Mouse (Mus musculus): Measurements from ENCODE around the gene Fgfrl1. TPM values are rescaled to one million over a fixed set of nuclear protein-coding genes. Genes with fewer than 3 reads are reported as not detected.

Gene Fgfrl1
- polyA plus RNA-seq, 1 experiment from 2014 or later, result 32.7 TPM

- peaks cover 4% of the 10 kb centered on the region; the same call in 1 of the 2 replicates for H3K4me1 ChIP-seq (ENCODE audit: control insufficient read depth, insufficient read depth, low read length)
- H3K27ac ChIP-seq (ENCODE audit: low read depth, low read length), result no peak overlapping the region
- H3K9ac ChIP-seq (ENCODE audit: low read depth, low read length), result no peak overlapping the region
- no peaks in the 10 kb centered on the region for H3K36me3 ChIP-seq (ENCODE audit: control insufficient read depth, insufficient read depth, low read length)
- 50% methylated on average over 6 of the region's 6 CpGs for WGBS
- no peak overlapping the region for H3K4me2 ChIP-seq (replicated peaks; ENCODE audit: low read depth, low read length)
- H3K4me3 ChIP-seq (ENCODE audit: low read length), result no peak overlapping the region
- no peak for ATAC-seq (ENCODE audit: low FRiP score, low TSS enrichment)
- H3K27me3 ChIP-seq (ENCODE audit: control insufficient read depth, insufficient read depth, low read length), result no peaks in the 10 kb centered on the region
- no peaks in the 10 kb centered on the region for H3K9me3 ChIP-seq (ENCODE audit: control insufficient read depth, low read length)
These were observed 22.0 kb downstream of the Fgfrl1 start for GRCm38 (mm10) chr5:108714149-108714548.

- no peak for ATAC-seq (ENCODE audit: low FRiP score, low TSS enrichment)
- Histone ChIP-seq H3K9ac (ENCODE audit: low read depth, low read length) (no peak overlapping the region), H3K9me3 (ENCODE audit: control insufficient read depth, low read length) (no peaks in the 10 kb centered on the region), H3K27me3 (ENCODE audit: control insufficient read depth, insufficient read depth, low read length) (no peaks in the 10 kb centered on the region), H3K27ac (ENCODE audit: low read depth, low read length) (no peak overlapping the region), H3K4me1 (ENCODE audit: control insufficient read depth, insufficient read depth, low read length) (peaks cover 4% of the 10 kb centered on the region; the same call in 1 of the 2 replicates), H3K36me3 (ENCODE audit: control insufficient read depth, insufficient read depth, low read length) (no peaks in the 10 kb centered on the region), H3K4me3 (ENCODE audit: low read length) (no peak overlapping the region), H3K4me2 (replicated peaks; ENCODE audit: low read depth, low read length) (no peak overlapping the region)
- 89% methylated on average over 1 of the region's 1 CpGs for WGBS
These were observed 23.8 kb downstream of the Fgfrl1 start for GRCm38 (mm10) chr5:108715974-108716373.

DNA sequence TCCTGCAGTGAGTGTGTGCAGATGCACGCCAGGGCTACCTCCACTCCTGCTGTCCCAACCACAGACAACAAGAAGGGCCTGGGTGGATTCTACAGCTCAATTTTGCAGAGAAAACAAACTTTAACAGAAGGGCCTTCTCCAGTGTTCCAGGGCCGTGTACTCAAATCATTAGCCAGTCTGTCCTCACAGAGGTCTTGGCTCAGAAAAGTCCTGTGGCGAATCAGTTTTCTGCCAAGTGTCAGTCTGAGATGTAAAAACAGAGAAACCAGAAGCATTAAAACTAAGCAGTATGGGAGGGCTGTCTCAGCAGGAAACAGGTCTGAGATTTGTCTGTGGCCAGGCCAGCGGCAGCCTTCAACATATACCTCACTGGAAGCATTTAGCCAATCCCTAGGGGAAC lies 25.9 kb downstream of the Fgfrl1 start:
- Histone ChIP-seq H3K4me1 (ENCODE audit: control insufficient read depth, insufficient read depth, low read length) (peaks cover 4% of the 10 kb centered on the region; the same call in 1 of the 2 replicates), H3K9ac (ENCODE audit: low read depth, low read length) (no peak overlapping the region), H3K4me3 (ENCODE audit: low read length) (no peak overlapping the region), H3K27ac (ENCODE audit: low read depth, low read length) (no peak overlapping the region), H3K4me2 (replicated peaks; ENCODE audit: low read depth, low read length) (no peak overlapping the region), H3K27me3 (ENCODE audit: control insufficient read depth, insufficient read depth, low read length) (no peaks in the 10 kb centered on the region), H3K9me3 (ENCODE audit: control insufficient read depth, low read length) (no peaks in the 10 kb centered on the region), H3K36me3 (ENCODE audit: control insufficient read depth, insufficient read depth, low read length) (no peaks in the 10 kb centered on the region)
- ATAC-seq (ENCODE audit: low FRiP score, low TSS enrichment), result no peak
- WGBS, result 36% methylated on average over 4 of the region's 4 CpGs

- no peak for ATAC-seq (ENCODE audit: low FRiP score, low TSS enrichment)
- Histone ChIP-seq H3K9me3 (ENCODE audit: control insufficient read depth, low read length) (no peaks in the 10 kb centered on the region), H3K4me2 (replicated peaks; ENCODE audit: low read depth, low read length) (no peak overlapping the region), H3K4me3 (ENCODE audit: low read length) (no peak overlapping the region), H3K4me1 (ENCODE audit: control insufficient read depth, insufficient read depth, low read length) (peaks cover 4% of the 10 kb centered on the region; the same call in 1 of the 2 replicates), H3K36me3 (ENCODE audit: control insufficient read depth, insufficient read depth, low read length) (no peaks in the 10 kb centered on the region), H3K27me3 (ENCODE audit: control insufficient read depth, insufficient read depth, low read length) (no peaks in the 10 kb centered on the region), H3K9ac (ENCODE audit: low read depth, low read length) (no peak overlapping the region), H3K27ac (ENCODE audit: low read depth, low read length) (no peak overlapping the region)
- WGBS, result 69% methylated on average over 7 of the region's 7 CpGs
These were observed 27.6 kb downstream of the Fgfrl1 start for GRCm38 (mm10) chr5:108719761-108720160.

GRCm38 (mm10) chr5:108724006-108724405 lies 31.8 kb downstream of the Fgfrl1 start:
- H3K36me3 ChIP-seq (ENCODE audit: control insufficient read depth, insufficient read depth, low read length), result no peaks in the 10 kb centered on the region

DNA sequence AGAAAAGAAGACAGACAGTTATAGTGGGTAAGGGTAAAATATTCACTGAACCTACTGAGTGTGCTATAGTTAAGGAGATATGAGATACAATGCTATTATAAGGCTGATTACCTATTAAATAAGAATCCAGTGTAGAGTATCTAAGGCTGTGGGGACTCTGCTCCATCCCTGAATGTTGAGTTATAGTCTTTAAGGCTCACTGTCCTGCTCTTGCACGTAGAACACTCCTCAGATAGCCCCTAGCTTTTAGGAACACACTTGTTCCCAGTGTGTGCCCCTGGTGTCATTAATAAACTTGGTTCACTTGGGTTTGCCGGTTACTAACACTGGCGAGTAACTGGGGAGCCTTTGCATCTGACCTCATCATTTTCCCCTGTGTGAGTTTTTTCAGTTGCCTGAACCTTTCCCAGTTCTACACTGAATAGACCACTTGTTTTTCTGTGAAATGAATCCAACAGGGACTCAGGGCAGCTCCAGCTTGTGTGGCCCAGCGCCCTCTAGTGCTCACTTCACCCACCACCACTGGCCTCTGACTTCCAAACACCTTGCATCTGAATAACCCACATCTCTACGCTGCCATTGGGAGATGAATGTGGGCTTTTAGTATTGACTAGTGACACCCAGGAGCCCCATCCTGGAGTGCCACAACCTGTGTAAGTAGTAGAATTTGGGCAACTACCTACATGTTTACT lies 34.5 kb downstream of the Fgfrl1 start:
- WGBS, result 21% methylated on average over 5 of the region's 5 CpGs
- Histone ChIP-seq H3K9ac (ENCODE audit: low read depth, low read length) (no peak overlapping the region), H3K4me1 (ENCODE audit: control insufficient read depth, insufficient read depth, low read length) (no peaks in the 10 kb centered on the region), H3K4me2 (replicated peaks; ENCODE audit: low read depth, low read length) (no peak overlapping the region), H3K27ac (ENCODE audit: low read depth, low read length) (no peak overlapping the region), H3K4me3 (ENCODE audit: low read length) (no peak overlapping the region), H3K27me3 (ENCODE audit: control insufficient read depth, insufficient read depth, low read length) (no peaks in the 10 kb centered on the region), H3K9me3 (ENCODE audit: control insufficient read depth, low read length) (no peaks in the 10 kb centered on the region), H3K36me3 (ENCODE audit: control insufficient read depth, insufficient read depth, low read length) (no peaks in the 10 kb centered on the region)
- peak; percentile 94 for ATAC-seq (ENCODE audit: low FRiP score, low TSS enrichment)

More at GRCm38 (mm10) chr5:108724006-108724405, 31.8 kb downstream of the Fgfrl1 start:
- H3K4me1 ChIP-seq (ENCODE audit: control insufficient read depth, insufficient read depth, low read length), result no peaks in the 10 kb centered on the region
- no peak overlapping the region for H3K9ac ChIP-seq (ENCODE audit: low read depth, low read length)
- 58% methylated on average over 2 of the region's 2 CpGs for WGBS
- H3K4me3 ChIP-seq (ENCODE audit: low read length), result no peak overlapping the region
- H3K4me2 ChIP-seq (replicated peaks; ENCODE audit: low read depth, low read length), result no peak overlapping the region
- no peak overlapping the region for H3K27ac ChIP-seq (ENCODE audit: low read depth, low read length)
- ATAC-seq (ENCODE audit: low FRiP score, low TSS enrichment), result no peak
- H3K9me3 ChIP-seq (ENCODE audit: control insufficient read depth, low read length), result no peaks in the 10 kb centered on the region
- no peaks in the 10 kb centered on the region for H3K27me3 ChIP-seq (ENCODE audit: control insufficient read depth, insufficient read depth, low read length)

- H3K4me2 ChIP-seq (replicated peaks; ENCODE audit: low read depth, low read length), result no peak overlapping the region
- no peaks in the 10 kb centered on the region for H3K36me3 ChIP-seq (ENCODE audit: control insufficient read depth, insufficient read depth, low read length)
- no peak overlapping the region for H3K27ac ChIP-seq (ENCODE audit: low read depth, low read length)
- no peaks in the 10 kb centered on the region for H3K4me1 ChIP-seq (ENCODE audit: control insufficient read depth, insufficient read depth, low read length)
- no peak overlapping the region for H3K4me3 ChIP-seq (ENCODE audit: low read length)
- no peak for ATAC-seq (ENCODE audit: low FRiP score, low TSS enrichment)
- no peaks in the 10 kb centered on the region for H3K27me3 ChIP-seq (ENCODE audit: control insufficient read depth, insufficient read depth, low read length)
- no peak overlapping the region for H3K9ac ChIP-seq (ENCODE audit: low read depth, low read length)
- WGBS, result 74% methylated on average over 1 of the region's 1 CpGs
- H3K9me3 ChIP-seq (ENCODE audit: control insufficient read depth, low read length), result no peaks in the 10 kb centered on the region
These were observed 35.2 kb downstream of the Fgfrl1 start for GRCm38 (mm10) chr5:108727425-108727824.

GRCm38 (mm10) chr5:108741844-108742243 lies 49.7 kb downstream of the Fgfrl1 start:
- Histone ChIP-seq H3K4me3 (ENCODE audit: low read length) (no peak overlapping the region), H3K9ac (ENCODE audit: low read depth, low read length) (no peak overlapping the region), H3K27me3 (ENCODE audit: control insufficient read depth, insufficient read depth, low read length) (no peaks in the 10 kb centered on the region), H3K36me3 (ENCODE audit: control insufficient read depth, insufficient read depth, low read length) (no peaks in the 10 kb centered on the region), H3K4me1 (ENCODE audit: control insufficient read depth, insufficient read depth, low read length) (no peaks in the 10 kb centered on the region), H3K9me3 (ENCODE audit: control insufficient read depth, low read length) (no peaks in the 10 kb centered on the region), H3K4me2 (replicated peaks; ENCODE audit: low read depth, low read length) (no peak overlapping the region), H3K27ac (ENCODE audit: low read depth, low read length) (no peak overlapping the region)
- no peak for ATAC-seq (ENCODE audit: low FRiP score, low TSS enrichment)
- 78% methylated on average over 2 of the region's 2 CpGs for WGBS

- Histone ChIP-seq H3K4me1 (ENCODE audit: control insufficient read depth, insufficient read depth, low read length) (no peaks in the 10 kb centered on the region), H3K4me2 (replicated peaks; ENCODE audit: low read depth, low read length) (no peak overlapping the region), H3K27ac (ENCODE audit: low read depth, low read length) (no peak overlapping the region), H3K9me3 (ENCODE audit: control insufficient read depth, low read length) (no peaks in the 10 kb centered on the region), H3K9ac (ENCODE audit: low read depth, low read length) (no peak overlapping the region), H3K36me3 (ENCODE audit: control insufficient read depth, insufficient read depth, low read length) (no peaks in the 10 kb centered on the region), H3K4me3 (ENCODE audit: low read length) (no peak overlapping the region), H3K27me3 (ENCODE audit: control insufficient read depth, insufficient read depth, low read length) (no peaks in the 10 kb centered on the region)
- ATAC-seq (ENCODE audit: low FRiP score, low TSS enrichment), result no peak
- 63% methylated on average over 2 of the region's 2 CpGs for WGBS
These were observed 50.4 kb downstream of the Fgfrl1 start for GRCm38 (mm10) chr5:108742596-108742995.
